Mouse (Mus musculus) liver, embryonic 14.5 days (tissue): ENCODE results near the gene Sema5a.

ENCODE experiments used
- CTCF ChIP-seq: IDR thresholded peaks from 2 replicates; pipeline ENCODE4 v1.5.1; 2016; ENCODE audit warnings: antibody characterized with exemption, low read depth, control low read depth
- EP300 ChIP-seq: IDR thresholded peaks from 2 replicates; pipeline ENCODE4 v1.6.1; 2016; ENCODE audit warnings: antibody characterized with exemption, low read depth

GRCm38 (mm10) chr15:32339426-32339825, 94.8 kb downstream of the Sema5a start:
- TF ChIP-seq CTCF (no peak), EP300 (no peak)
